Mouse (Mus musculus): Measurements from ENCODE around the gene Nell1. TPM values are rescaled to one million over a fixed set of nuclear protein-coding genes. Genes with fewer than 3 reads are reported as not detected.

The Nell1 gene
- polyA plus RNA-seq, 1 experiment from 2014 or later: 1.8 TPM

DNA sequence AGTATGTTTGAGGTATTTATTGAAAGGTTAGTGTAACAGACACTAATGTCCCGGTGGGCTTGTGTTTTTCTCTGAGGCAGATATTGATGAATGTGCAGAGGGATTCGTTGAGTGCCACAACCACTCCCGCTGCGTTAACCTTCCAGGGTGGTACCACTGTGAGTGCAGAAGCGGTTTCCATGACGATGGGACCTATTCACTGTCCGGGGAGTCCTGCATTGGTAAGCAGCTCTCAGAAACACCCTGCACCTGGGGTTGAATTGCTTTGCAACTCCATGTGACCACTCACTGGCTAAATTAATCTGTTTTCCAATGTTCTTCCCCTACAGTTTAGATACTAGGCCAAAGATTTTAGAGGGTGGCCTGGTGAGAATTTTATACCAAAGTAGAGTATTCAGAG lies 851.5 kb downstream of the Nell1 start:
- Histone ChIP-seq H3K4me1 (ENCODE audit: control insufficient read depth, insufficient read depth, low read length) (no peaks in the 10 kb centered on the region), H3K9ac (replicated peaks; ENCODE audit: low read length) (no peak overlapping the region), H3K4me3 (ENCODE audit: low read depth, low read length) (no peak overlapping the region), H3K9me3 (replicated peaks; ENCODE audit: control insufficient read depth, low read length) (no peaks in the 10 kb centered on the region), H3K27me3 (ENCODE audit: control insufficient read depth, insufficient read depth, low read length) (no peaks in the 10 kb centered on the region), H3K27ac (replicated peaks; ENCODE audit: low read depth, low read length) (no peak overlapping the region), H3K36me3 (replicated peaks; ENCODE audit: control insufficient read depth, insufficient read depth, low read depth, low read length) (no peaks in the 10 kb centered on the region), H3K4me2 (ENCODE audit: low read depth, low read length) (no peak overlapping the region)
- WGBS: 27% methylated on average over 7 of the region's 7 CpGs
- ATAC-seq (replicated peaks; ENCODE audit: insufficient number of reproducible peaks, low FRiP score, low TSS enrichment, low read depth) (no peak), DNase-seq (ENCODE audit: low spot score) (peak; percentile 8)

DNA sequence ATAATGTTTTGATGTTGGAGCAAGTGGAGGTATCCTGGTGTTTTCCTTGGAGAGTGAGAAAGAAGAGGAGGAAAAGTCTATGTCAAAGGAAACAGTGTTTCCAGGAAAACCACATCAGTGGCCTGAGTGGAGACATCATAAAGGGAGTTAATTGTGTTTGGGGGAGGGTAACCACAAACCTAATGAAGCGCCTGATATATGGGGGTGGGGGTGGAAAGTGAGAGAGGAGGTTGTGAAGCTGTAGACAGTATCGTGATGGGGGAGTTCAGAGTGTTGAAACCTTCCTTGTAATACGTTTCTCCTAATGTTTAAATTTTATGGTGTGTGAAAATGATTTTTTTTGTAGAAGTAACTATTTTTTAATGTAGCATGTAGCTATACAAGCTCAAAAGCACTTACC lies 858.1 kb downstream of the Nell1 start:
- Histone ChIP-seq H3K9me3 (replicated peaks; ENCODE audit: control insufficient read depth, low read length) (no peaks in the 10 kb centered on the region), H3K4me1 (ENCODE audit: control insufficient read depth, insufficient read depth, low read length) (no peaks in the 10 kb centered on the region), H3K36me3 (replicated peaks; ENCODE audit: control insufficient read depth, insufficient read depth, low read depth, low read length) (no peaks in the 10 kb centered on the region), H3K4me2 (ENCODE audit: low read depth, low read length) (no peak overlapping the region), H3K4me3 (ENCODE audit: low read depth, low read length) (no peak overlapping the region), H3K9ac (replicated peaks; ENCODE audit: low read length) (no peak overlapping the region), H3K27me3 (ENCODE audit: control insufficient read depth, insufficient read depth, low read length) (no peaks in the 10 kb centered on the region), H3K27ac (replicated peaks; ENCODE audit: low read depth, low read length) (no peak overlapping the region)
- WGBS: 66% methylated on average over 3 of the region's 3 CpGs
- ATAC-seq (replicated peaks; ENCODE audit: insufficient number of reproducible peaks, low FRiP score, low TSS enrichment, low read depth) (no peak), DNase-seq (ENCODE audit: low spot score) (no peak)

GRCm38 (mm10) chr7:50842646-50843045 lies 868.0 kb downstream of the Nell1 start:
- Histone ChIP-seq H3K9ac (replicated peaks; ENCODE audit: low read length) (no peak overlapping the region), H3K4me2 (ENCODE audit: low read depth, low read length) (no peak overlapping the region), H3K36me3 (replicated peaks; ENCODE audit: control insufficient read depth, insufficient read depth, low read depth, low read length) (no peaks in the 10 kb centered on the region), H3K4me1 (ENCODE audit: control insufficient read depth, insufficient read depth, low read length) (no peaks in the 10 kb centered on the region), H3K4me3 (ENCODE audit: low read depth, low read length) (no peak overlapping the region), H3K27me3 (ENCODE audit: control insufficient read depth, insufficient read depth, low read length) (no peaks in the 10 kb centered on the region), H3K9me3 (replicated peaks; ENCODE audit: control insufficient read depth, low read length) (no peaks in the 10 kb centered on the region), H3K27ac (replicated peaks; ENCODE audit: low read depth, low read length) (no peak overlapping the region)
- ATAC-seq (replicated peaks; ENCODE audit: insufficient number of reproducible peaks, low FRiP score, low TSS enrichment, low read depth) (no peak), DNase-seq (ENCODE audit: low spot score) (peak; percentile 27)

- ATAC-seq (replicated peaks; ENCODE audit: insufficient number of reproducible peaks, low FRiP score, low TSS enrichment, low read depth): no peak
- WGBS: 84% methylated on average over 1 of the region's 1 CpGs
- Histone ChIP-seq H3K4me2 (ENCODE audit: low read depth, low read length) (no peak overlapping the region), H3K9ac (replicated peaks; ENCODE audit: low read length) (no peak overlapping the region), H3K4me3 (ENCODE audit: low read depth, low read length) (no peak overlapping the region), H3K27ac (replicated peaks; ENCODE audit: low read depth, low read length) (no peak overlapping the region), H3K4me1 (ENCODE audit: control insufficient read depth, insufficient read depth, low read length) (no peaks in the 10 kb centered on the region), H3K36me3 (replicated peaks; ENCODE audit: control insufficient read depth, insufficient read depth, low read depth, low read length) (no peaks in the 10 kb centered on the region), H3K27me3 (ENCODE audit: control insufficient read depth, insufficient read depth, low read length) (no peaks in the 10 kb centered on the region), H3K9me3 (replicated peaks; ENCODE audit: control insufficient read depth, low read length) (no peaks in the 10 kb centered on the region)
- no peak for DNase-seq (ENCODE audit: low spot score)
Measured at GRCm38 (mm10) chr7:50847921-50848320, 873.3 kb downstream of the Nell1 start.

DNA sequence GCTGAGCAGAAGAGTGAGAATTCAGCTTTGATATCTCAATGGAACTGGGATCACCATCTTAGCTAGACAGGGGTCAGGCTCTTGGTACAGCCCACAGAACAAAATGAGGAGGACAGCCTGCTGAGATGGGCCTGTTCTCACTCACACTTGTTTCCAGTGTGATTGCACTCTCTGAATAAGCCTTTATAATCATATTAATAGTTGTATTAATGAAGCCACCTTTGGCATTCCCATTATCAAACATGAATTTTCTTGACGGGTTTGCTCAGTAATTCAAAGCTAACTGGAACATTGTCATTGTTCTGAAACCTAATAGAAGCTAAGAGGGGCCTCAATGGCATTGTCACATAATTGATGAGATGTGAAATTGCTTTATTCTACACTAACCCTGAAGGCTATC lies 875.6 kb downstream of the Nell1 start:
- Histone ChIP-seq H3K36me3 (replicated peaks; ENCODE audit: control insufficient read depth, insufficient read depth, low read depth, low read length) (no peaks in the 10 kb centered on the region), H3K27ac (replicated peaks; ENCODE audit: low read depth, low read length) (no peak overlapping the region), H3K9ac (replicated peaks; ENCODE audit: low read length) (no peak overlapping the region), H3K4me3 (ENCODE audit: low read depth, low read length) (no peak overlapping the region), H3K4me2 (ENCODE audit: low read depth, low read length) (no peak overlapping the region), H3K9me3 (replicated peaks; ENCODE audit: control insufficient read depth, low read length) (no peaks in the 10 kb centered on the region), H3K4me1 (ENCODE audit: control insufficient read depth, insufficient read depth, low read length) (no peaks in the 10 kb centered on the region), H3K27me3 (ENCODE audit: control insufficient read depth, insufficient read depth, low read length) (no peaks in the 10 kb centered on the region)
- ATAC-seq (replicated peaks; ENCODE audit: insufficient number of reproducible peaks, low FRiP score, low TSS enrichment, low read depth) (no peak), DNase-seq (ENCODE audit: low spot score) (no peak)
- WGBS: 61% methylated on average over 1 of the region's 1 CpGs

- DNase-seq (ENCODE audit: low spot score) (peak; percentile 13), ATAC-seq (replicated peaks; ENCODE audit: insufficient number of reproducible peaks, low FRiP score, low TSS enrichment, low read depth) (no peak)
- Histone ChIP-seq H3K4me3 (ENCODE audit: low read depth, low read length) (no peak overlapping the region), H3K27ac (replicated peaks; ENCODE audit: low read depth, low read length) (no peak overlapping the region), H3K9me3 (replicated peaks; ENCODE audit: control insufficient read depth, low read length) (no peaks in the 10 kb centered on the region), H3K36me3 (replicated peaks; ENCODE audit: control insufficient read depth, insufficient read depth, low read depth, low read length) (no peaks in the 10 kb centered on the region), H3K4me2 (ENCODE audit: low read depth, low read length) (no peak overlapping the region), H3K9ac (replicated peaks; ENCODE audit: low read length) (no peak overlapping the region), H3K27me3 (ENCODE audit: control insufficient read depth, insufficient read depth, low read length) (no peaks in the 10 kb centered on the region), H3K4me1 (ENCODE audit: control insufficient read depth, insufficient read depth, low read length) (no peaks in the 10 kb centered on the region)
- WGBS: 0% methylated on average over 1 of the region's 1 CpGs
Measured at GRCm38 (mm10) chr7:50870181-50870580, 895.5 kb downstream of the Nell1 start.

GRCm38 (mm10) chr7:50887625-50888024 lies 913.0 kb downstream of the Nell1 start:
- DNase-seq (ENCODE audit: low spot score) (peak; percentile 9), ATAC-seq (replicated peaks; ENCODE audit: insufficient number of reproducible peaks, low FRiP score, low TSS enrichment, low read depth) (no peak)
- 55% methylated on average over 3 of the region's 3 CpGs for WGBS
- Histone ChIP-seq H3K27me3 (ENCODE audit: control insufficient read depth, insufficient read depth, low read length) (no peaks in the 10 kb centered on the region), H3K4me2 (ENCODE audit: low read depth, low read length) (no peak overlapping the region), H3K4me1 (ENCODE audit: control insufficient read depth, insufficient read depth, low read length) (no peaks in the 10 kb centered on the region), H3K9me3 (replicated peaks; ENCODE audit: control insufficient read depth, low read length) (no peaks in the 10 kb centered on the region), H3K4me3 (ENCODE audit: low read depth, low read length) (no peak overlapping the region), H3K36me3 (replicated peaks; ENCODE audit: control insufficient read depth, insufficient read depth, low read depth, low read length) (no peaks in the 10 kb centered on the region), H3K9ac (replicated peaks; ENCODE audit: low read length) (no peak overlapping the region), H3K27ac (replicated peaks; ENCODE audit: low read depth, low read length) (no peak overlapping the region)

- no peaks in the 10 kb centered on the region for H3K9me3 ChIP-seq (replicated peaks; ENCODE audit: control insufficient read depth, low read length)
- H3K4me3 ChIP-seq (ENCODE audit: low read depth, low read length): no peak overlapping the region
- 39% methylated on average over 6 of the region's 6 CpGs for WGBS
- H3K27ac ChIP-seq (replicated peaks; ENCODE audit: low read depth, low read length): no peak overlapping the region
- H3K9ac ChIP-seq (replicated peaks; ENCODE audit: low read length): no peak overlapping the region
- H3K4me2 ChIP-seq (ENCODE audit: low read depth, low read length): no peak overlapping the region
- H3K36me3 ChIP-seq (replicated peaks; ENCODE audit: control insufficient read depth, insufficient read depth, low read depth, low read length): no peaks in the 10 kb centered on the region
- no peaks in the 10 kb centered on the region for H3K4me1 ChIP-seq (ENCODE audit: control insufficient read depth, insufficient read depth, low read length)
- DNase-seq (ENCODE audit: low spot score): peak; percentile 52
- no peak for ATAC-seq (replicated peaks; ENCODE audit: insufficient number of reproducible peaks, low FRiP score, low TSS enrichment, low read depth)
- H3K27me3 ChIP-seq (ENCODE audit: control insufficient read depth, insufficient read depth, low read length): no peaks in the 10 kb centered on the region
Measured at GRCm38 (mm10) chr7:50899541-50900088, 925.0 kb downstream of the Nell1 start.

All from embryonic facial prominence, embryonic 11.5 days (tissue).